Mouse (Mus musculus): ENCODE measurements at regions not wholly inside any gene's neighbourhood (a gene's known extent, or its start where the extent isn't known, plus 50 kb on each side); places are given as distances from the start of the nearest gene placed in this dataset.

- peak; percentile 54 for TF ChIP-seq CTCF (IDR thresholded peaks at IDR 0.05; ENCODE audit: low read depth)
- TF ChIP-seq EP300 (IDR thresholded peaks at IDR 0.05; ENCODE audit: low read depth), result no peak
Observed at GRCm38 (mm10) chr13:47301070-47301469, 178.6 kb downstream of the Rnf144b start.

Measured in heart, postnatal 0 days (tissue).